Mouse (Mus musculus) spleen, adult 18-20 months (tissue): ENCODE results near the gene Dpm2.

ENCODE experiments used
- DNase-seq, 2 experiments: peaks; one replicate each; pipeline ENCODE4 v3.0.0; 2022; ENCODE audit warnings: mixed read lengths in 2 of 2

Dpm2 gene

DNA sequence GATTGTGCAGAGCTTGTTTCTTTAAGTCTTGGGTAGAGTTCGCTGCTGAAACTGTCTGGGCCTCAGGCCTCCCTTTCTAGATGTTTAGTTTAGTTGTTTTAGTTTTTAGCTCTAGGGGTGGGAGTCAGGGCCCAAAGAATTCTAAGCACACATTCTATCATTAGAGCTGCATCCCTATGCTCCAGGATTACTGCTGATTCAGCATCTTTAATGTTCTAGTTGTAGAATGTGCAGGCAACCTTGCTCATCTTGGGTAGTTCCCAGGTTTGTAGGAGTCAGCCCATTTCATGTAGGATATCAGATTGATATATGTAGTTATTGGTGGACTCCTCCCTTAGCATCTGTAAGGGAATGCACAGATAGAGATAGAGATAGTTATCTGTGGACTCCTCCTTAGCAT lies 46.5 kb downstream of the Dpm2 start:
- DNase-seq, result no peak

DNA sequence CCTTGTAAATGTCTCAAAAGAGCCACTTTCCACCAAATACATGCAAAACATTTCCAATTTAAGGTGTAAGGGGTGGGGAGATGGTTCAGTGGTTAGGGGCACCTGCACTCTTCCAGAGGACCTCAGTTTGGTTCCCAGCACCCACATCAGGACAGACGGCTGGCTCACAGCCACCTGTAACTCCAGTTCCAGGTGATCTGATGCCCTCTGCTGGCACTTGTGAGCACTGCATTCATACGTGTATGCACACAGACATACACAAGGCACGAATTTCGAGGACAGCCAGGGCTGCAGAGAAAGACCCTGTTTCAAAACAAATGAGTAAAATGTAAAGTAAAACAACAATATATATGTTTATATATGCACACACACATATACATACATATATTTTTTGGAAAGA lies 46.9 kb downstream of the Dpm2 start:
- no peak for DNase-seq

DNA sequence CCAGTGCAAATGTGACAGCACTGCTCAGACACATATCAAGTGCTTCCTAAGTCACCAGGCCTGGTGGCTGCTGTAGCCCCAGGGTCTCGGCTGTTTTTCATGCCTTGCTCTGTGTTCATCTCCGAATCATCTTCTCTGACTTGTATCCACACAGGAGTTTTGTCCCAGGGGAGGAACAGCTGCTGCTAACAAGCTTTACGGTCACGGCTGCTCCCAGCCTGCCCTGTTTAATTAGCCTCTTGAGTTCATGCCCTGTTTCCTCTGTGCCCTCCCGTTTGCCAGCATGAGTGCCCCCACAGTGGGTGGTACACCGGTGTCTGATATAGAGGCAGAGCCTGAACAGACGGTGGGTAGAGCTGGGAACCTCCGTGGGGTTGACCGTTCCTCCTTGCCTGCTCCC lies 47.4 kb downstream of the Dpm2 start:
- no peak for DNase-seq

DNA sequence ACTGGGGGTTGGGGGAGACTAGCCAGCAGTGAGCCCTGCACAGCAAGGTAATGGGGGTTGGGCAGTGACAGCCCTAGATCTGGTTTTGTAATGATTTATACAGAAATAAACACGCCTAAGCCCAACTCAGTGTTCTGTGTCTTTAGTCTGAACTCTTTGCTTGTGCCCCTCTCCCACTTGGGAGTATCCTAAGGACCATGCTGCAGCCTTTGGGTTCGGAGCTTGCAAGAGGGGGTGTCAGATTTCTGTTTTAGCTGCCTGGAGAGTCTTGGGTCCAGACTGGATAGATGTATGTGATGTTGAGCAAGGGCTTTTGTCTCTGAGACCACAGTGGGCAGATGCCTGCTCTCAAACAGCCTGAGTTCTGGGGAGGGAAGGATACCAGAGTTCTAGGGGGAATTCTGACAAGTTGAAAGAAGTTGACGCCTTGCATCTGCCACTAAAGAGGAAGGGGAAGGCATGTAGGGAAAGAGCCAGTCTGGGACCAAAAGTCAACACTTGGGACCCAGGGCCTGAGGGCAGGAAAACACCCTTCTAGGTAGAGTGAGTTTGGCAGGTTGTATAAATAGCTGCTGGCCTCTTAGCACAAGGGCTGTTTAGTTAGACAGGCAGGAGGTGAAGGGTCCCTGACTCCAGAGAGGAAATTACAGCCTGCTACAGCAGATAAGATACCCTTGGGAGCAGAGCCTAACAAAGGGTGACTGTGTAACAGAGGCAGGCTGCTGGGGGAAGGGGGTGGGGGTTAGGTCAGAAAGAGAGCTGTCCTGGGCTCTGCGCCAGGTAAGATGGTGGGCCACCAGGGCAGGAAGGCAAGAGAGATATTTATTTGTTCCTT lies 50.2 kb downstream of the Dpm2 start:
- no peak for DNase-seq

DNA sequence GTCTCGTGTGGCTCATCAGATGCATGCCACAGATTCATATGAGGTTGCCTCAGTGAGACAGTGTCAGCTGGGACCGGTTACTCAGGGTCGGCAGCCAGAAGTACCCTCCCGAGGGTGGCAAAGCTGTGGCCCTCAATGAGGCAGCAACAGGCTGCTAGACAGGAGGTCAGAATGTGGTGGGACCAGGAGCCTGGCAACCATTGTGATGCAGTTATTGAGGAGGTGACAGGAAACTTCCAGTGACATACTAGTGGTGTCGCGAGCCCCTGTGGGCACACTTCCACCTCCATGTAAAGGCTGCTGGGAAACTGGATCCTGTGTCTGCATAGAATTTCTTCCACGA lies 50.8 kb downstream of the Dpm2 start, which contains the start of gene Ak1:
Gene Ak1 (plus strand): TSS at position 242 of the 343 bp plus-strand sequence.
- DNase-seq, result no peak
